Comparison of ENCODE assay signal across 23 mouse cellular contexts in genomic region chr5:149363903-149364755, GRCm38 (mm10). TPM values are rescaled to one million over a fixed set of nuclear protein-coding genes. Genes with fewer than 3 reads are reported as not detected.
DNase-seq lines count a peak whose midpoint lies in the region; ATAC-seq and TF ChIP-seq lines count a peak whose summit lies in the region.
"Had no signal": no experiment of that assay in that cellular context is flagged by ENCODE, and none has a peak within 500 bp of the region (broad histone marks: within the 10 kb centered on the region; RNA-seq: fewer than 3 reads in every experiment).

No protein-coding gene starts in this region.

- no peak for DNase-seq in heart, embryonic 10.5 days (ENCODE audit: low spot score)
- DNase-seq in liver (no peak), Patski (ENCODE audit: low read depth, low spot score) (peak; percentile 94)
- DNase-seq in thymus, postnatal 25 days = peak; percentile 46
- DNase-seq in embryo, embryonic 9.5 days (ENCODE audit: extremely low spot score) = no peak
- DNase-seq: adrenal gland, postnatal 36 days; B cell, adult 2 months; cerebellum, adult 2 months; gastrocnemius, postnatal 14 days; heart, adult 2 months; kidney, adult 11 months; layer of hippocampus, postnatal 36 days; left cerebral cortex, postnatal 4 days; lung, postnatal 10 days; right cerebral cortex, postnatal 25 days had no signal

- WGBS in heart, embryonic 14.5 days = 64% methylated on average over 16 of the region's 16 CpGs
- WGBS in heart, embryonic 10.5 days = 58% methylated on average over 16 of the region's 16 CpGs
- 47% methylated on average over 16 of the region's 16 CpGs for WGBS in liver, embryonic 12.5 days (ENCODE audit: insufficient replicate concordance)

- H3K4me1 ChIP-seq in heart, embryonic 14.5 days (ENCODE audit: control insufficient read depth in 2 of 2, insufficient read depth in 2 of 2, low read length in 2 of 2) = peaks cover 14 to 15% of the 10 kb centered on the region in 2 experiments
- H3K4me1 ChIP-seq in heart, embryonic 10.5 days = peaks cover 20% of the 10 kb centered on the region
- H3K4me1 ChIP-seq in liver, embryonic 12.5 days = peaks cover 5% of the 10 kb centered on the region; the same call in 1 of the 2 replicates

- no peak overlapping the region for H3K4me2 ChIP-seq in heart, embryonic 14.5 days (ENCODE audit: low read length)
- H3K4me2 ChIP-seq in liver, embryonic 12.5 days = no peak overlapping the region
- H3K4me2 ChIP-seq: embryonic facial prominence, embryonic 12.5 days; hindbrain, embryonic 13.5 days; neural tube, embryonic 13.5 days had no signal

- no peaks in the 10 kb centered on the region for H3K36me3 ChIP-seq in heart, embryonic 14.5 days (ENCODE audit: control insufficient read depth, insufficient read depth, low read length)
- 0 out of 2 replicates have a peak, but pooled peaks cover 8% of the 10 kb centered on the region for H3K36me3 ChIP-seq in heart, embryonic 10.5 days
- no peaks in the 10 kb centered on the region for H3K36me3 ChIP-seq in liver, embryonic 12.5 days
- H3K36me3 ChIP-seq: embryonic facial prominence, embryonic 12.5 days; hindbrain, embryonic 13.5 days; neural tube, embryonic 13.5 days had no signal

- ATAC-seq in heart, embryonic 14.5 days (ENCODE audit: insufficient number of reproducible peaks, insufficient read depth, low FRiP score, low read depth) = 0 out of 2 replicates have a peak, but pooled peaks have one; percentile 25
- peak; percentile 55; the same call in 1 of the 2 replicates for ATAC-seq in liver, embryonic 12.5 days
- peak; percentile 89 for ATAC-seq in Patski
- ATAC-seq: midbrain, embryonic 16.5 days had no signal

- POLR2A ChIA-PET in Patski (lab: Charles Lee) = interaction anchor here (0.6 to 2.9 kb wide), 6 partner anchors 11 to 780 kb away, joined by 3 to 14 read pairs (median 4); no protein-coding TSS in a partner anchor

- TF ChIP-seq CTCF in Patski (IDR thresholded peaks at IDR 0.05) = no peak

- no peak overlapping the region for H3K9ac ChIP-seq in heart, embryonic 14.5 days (ENCODE audit: low read length)
- no peak overlapping the region for H3K9ac ChIP-seq in liver, embryonic 12.5 days
- H3K9ac ChIP-seq: embryonic facial prominence, embryonic 12.5 days; hindbrain, embryonic 13.5 days; liver, embryonic 14.5 days; neural tube, embryonic 13.5 days had no signal

- no peak overlapping the region for H3K4me3 ChIP-seq in heart, embryonic 14.5 days (ENCODE audit: control insufficient read depth in 1 of 2, insufficient read depth in 1 of 2, low read depth in 1 of 2, low read length in 2 of 2)
- no peak overlapping the region for H3K4me3 ChIP-seq in heart, embryonic 10.5 days
- no peak overlapping the region for H3K4me3 ChIP-seq in liver, embryonic 12.5 days
- H3K4me3 ChIP-seq: embryonic facial prominence, embryonic 12.5 days; heart, adult 2 months; hindbrain, embryonic 13.5 days; megakaryocyte, embryonic 14.5 days; neural tube, embryonic 13.5 days had no signal

- in situ Hi-C loops in Patski (cut with MboI; ENCODE audit: low pct_unique_long_range_greater_than_20kb) = no loop called here

- CTCF ChIA-PET in Patski (lab: Charles Lee) = interaction anchor here (1.1 to 4.9 kb wide), 3 partner anchors 11 to 25 kb away, joined by 3 to 27 read pairs (median 3); no protein-coding TSS in a partner anchor

- H3K9me3 ChIP-seq in heart, embryonic 14.5 days (ENCODE audit: control insufficient read depth, low read length) = peaks cover 8% of the 10 kb centered on the region; the same call in 1 of the 2 replicates
- peaks cover 10% of the 10 kb centered on the region for H3K9me3 ChIP-seq in heart, embryonic 10.5 days
- H3K9me3 ChIP-seq in liver, embryonic 12.5 days (replicated peaks) = peaks cover 10% of the 10 kb centered on the region
- H3K9me3 ChIP-seq: hindbrain, embryonic 13.5 days had no signal

- no peaks in the 10 kb centered on the region for H3K27me3 ChIP-seq in heart, embryonic 14.5 days (ENCODE audit: control insufficient read depth, insufficient read depth, low read length)
- 0 out of 2 replicates have a peak, but pooled peaks cover 3% of the 10 kb centered on the region for H3K27me3 ChIP-seq in heart, embryonic 10.5 days (ENCODE audit: insufficient read depth, poor library complexity, severe bottlenecking)
- no peaks in the 10 kb centered on the region for H3K27me3 ChIP-seq in liver, embryonic 12.5 days (replicated peaks)
- H3K27me3 ChIP-seq in Patski = no peaks in the 10 kb centered on the region
- H3K27me3 ChIP-seq: embryonic facial prominence, embryonic 12.5 days; hindbrain, embryonic 13.5 days; neural tube, embryonic 13.5 days had no signal

- no peak overlapping the region for H3K27ac ChIP-seq in heart, embryonic 14.5 days (replicated peaks in 1 of 2; ENCODE audit: control insufficient read depth in 1 of 2, insufficient read depth in 1 of 2, low read depth in 2 of 2, low read length in 2 of 2)
- H3K27ac ChIP-seq in heart, embryonic 10.5 days = no peak overlapping the region
- no peak overlapping the region for H3K27ac ChIP-seq in liver, embryonic 12.5 days
- H3K27ac ChIP-seq: embryonic facial prominence, embryonic 12.5 days; heart, adult 2 months; hindbrain, embryonic 13.5 days; liver, embryonic 14.5 days; neural tube, embryonic 13.5 days had no signal

RNA-seq across cellular contexts. Expression of gene Medag, which starts 47.4 kb away (rescaled TPM):
- 2.2 TPM in 2 replicates for polyA plus RNA-seq in heart, embryonic 14.5 days (2014; fragmentation: Nextera tagmentation; extraction: Ambion mirVana)
- 0.26 and 0.62 TPM in 2 replicates for polyA plus RNA-seq in heart, embryonic 10.5 days (2016; fragmentation: Nextera tagmentation; extraction: Ambion mirVana)
- 0.35 and 0.57 TPM in 2 replicates for polyA plus RNA-seq in liver, embryonic 12.5 days (2016; fragmentation: Nextera tagmentation; extraction: Ambion mirVana)
- 0.13 TPM for polyA plus RNA-seq in Patski (2021)

Comparison
In these comparisons a context has a peak if more than half of its experiments do, and no peak if none do; other contexts are left out.
1. ATAC-seq: peak in every context shown above with its lines; median percentile 89 in Patski; 55 in liver, embryonic 12.5 days; 25 in heart, embryonic 14.5 days.
2. DNase-seq: peak in Patski (single experiment) and thymus, postnatal 25 days (single experiment); none in heart, embryonic 10.5 days (single experiment), liver (single experiment) and embryo, embryonic 9.5 days (single experiment).